Mouse (Mus musculus): ENCODE results near the gene Shank2. TPM values are rescaled to one million over a fixed set of nuclear protein-coding genes. Genes with fewer than 3 reads are reported as not detected.

The Shank2 gene
- polyA plus RNA-seq, 3 experiments from 2014 or later = not detected

Other genes starting within 250 kb of the Shank2 start
- 10 to 100 TPM; 19.0 to 34.0 (median 31.8) TPM for gene Osbpl5, start 244.9 kb upstream of the Shank2 start, polyA plus RNA-seq (2017; shearing (Covaris generic))
- gene Mrgprg, start 234.9 kb upstream of the Shank2 start, polyA plus RNA-seq (2017; shearing (Covaris generic)) = not detected
- 1 to 10 TPM; 3.9 to 6.4 (median 4.2) TPM for gene Mrgpre, start 217.4 kb upstream of the Shank2 start, polyA plus RNA-seq (2017; shearing (Covaris generic))
- gene Nadsyn1, start 179.1 kb upstream of the Shank2 start, polyA plus RNA-seq (2017; shearing (Covaris generic)) = 10 to 100 TPM; 15.0 to 20.2 (median 20.2) TPM
- 10 to 100 TPM; 37.5 to 57.8 (median 41.0) TPM for gene Dhcr7, start 178.8 kb upstream of the Shank2 start, polyA plus RNA-seq (2017; shearing (Covaris generic))
- gene Gm498, start 135.1 kb upstream of the Shank2 start, polyA plus RNA-seq (2017; shearing (Covaris generic)) = not detected

Measured in inflammation-experienced regulatory T-cells, adult 6 months (primary cell).